Mouse (Mus musculus): ENCODE measurements around the gene Asgr1.

The Asgr1 gene

DNA sequence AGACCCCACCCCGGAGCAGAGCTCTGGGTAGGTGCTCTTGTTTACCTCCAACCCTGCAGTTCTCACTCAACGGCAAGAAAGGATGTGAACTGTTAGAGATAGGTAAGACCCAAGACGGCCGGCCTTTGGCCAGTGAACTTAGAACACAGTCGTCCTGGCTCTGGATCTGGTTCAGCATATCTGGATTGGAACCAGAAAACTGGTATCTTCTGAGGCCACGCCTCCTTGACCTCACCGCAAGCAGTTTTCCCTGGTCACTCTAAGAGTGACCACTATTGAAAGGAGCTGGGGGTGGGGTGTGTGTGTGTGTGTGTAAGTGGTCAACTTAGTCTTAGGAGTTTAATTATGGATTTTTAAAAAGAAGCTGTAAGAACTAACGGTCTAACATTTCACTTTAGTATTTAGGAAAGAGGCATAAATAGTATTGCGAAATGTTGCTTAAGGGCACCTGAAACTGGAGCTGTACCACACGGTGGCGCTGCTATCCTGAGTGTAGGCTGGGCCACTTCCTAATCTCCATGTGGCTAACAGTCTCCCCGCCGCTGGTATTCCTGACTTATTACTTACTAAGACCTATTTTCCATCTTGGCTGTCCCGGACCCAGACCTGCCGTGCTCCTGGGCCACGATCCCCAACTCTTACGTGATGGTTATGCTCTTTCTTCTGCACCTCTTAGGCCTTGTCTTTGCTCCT is 20.6 kb downstream of the Asgr1 start:
- DNase-seq: peak; percentile 61

DNA sequence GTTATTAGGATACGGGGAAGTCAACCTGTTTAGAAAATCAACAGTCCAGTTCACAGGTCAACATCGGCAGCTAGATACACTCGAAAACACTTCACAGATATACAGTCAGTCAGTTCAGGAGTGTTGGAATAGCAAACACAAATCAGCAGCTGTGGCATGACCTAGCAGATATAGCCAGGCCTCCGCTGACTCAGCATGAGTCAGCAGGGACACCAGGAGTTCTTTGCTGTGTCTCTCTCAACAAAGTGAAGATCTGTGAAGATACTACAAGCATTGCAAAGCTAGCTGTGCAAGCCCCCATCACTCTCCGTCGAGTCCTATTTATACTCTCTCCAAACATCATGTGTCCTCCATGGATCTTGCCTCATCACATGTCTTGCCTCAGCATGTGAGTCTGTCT is 21.7 kb downstream of the Asgr1 start:
- DNase-seq: no peak

DNA sequence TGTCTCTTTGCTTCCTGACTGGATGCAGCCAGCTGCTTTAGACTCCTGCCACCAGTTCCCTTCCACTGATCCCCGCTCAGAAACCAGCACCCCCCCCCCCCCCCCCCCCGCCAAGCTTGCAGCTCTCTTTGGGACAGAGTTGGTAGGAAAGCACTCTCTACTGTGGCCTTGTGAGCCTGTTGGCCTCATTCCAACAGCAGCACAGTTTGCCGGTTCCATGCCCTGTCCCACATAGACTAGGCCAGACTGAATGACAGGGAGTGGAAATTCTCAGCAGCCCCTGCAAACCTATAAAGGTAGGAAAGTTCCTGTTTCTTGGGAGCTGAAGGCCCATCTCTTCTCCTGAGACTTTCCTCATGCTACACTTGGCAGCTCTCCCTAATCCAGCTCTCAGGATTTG is 23.6 kb downstream of the Asgr1 start:
- DNase-seq: no peak

DNA sequence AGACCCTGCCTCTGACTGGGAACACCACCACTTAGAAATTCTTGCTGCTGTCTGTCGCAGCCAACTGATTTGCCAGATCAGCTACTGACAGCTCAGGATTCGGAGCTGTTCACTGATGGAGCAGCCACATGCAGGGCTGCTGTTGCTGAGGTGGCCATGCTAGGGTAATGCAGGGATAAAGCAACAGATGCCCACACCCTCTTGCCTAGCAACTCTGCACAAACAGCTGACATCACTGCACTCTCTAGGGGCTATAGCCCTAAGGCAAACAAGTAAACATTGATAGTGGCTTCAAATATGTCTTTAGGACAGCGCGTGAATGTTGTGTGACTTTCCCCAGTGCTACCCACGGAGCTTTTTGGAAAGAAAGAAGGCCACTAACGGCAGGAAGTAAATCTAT is 25.3 kb downstream of the Asgr1 start:
- no peak for DNase-seq

DNA sequence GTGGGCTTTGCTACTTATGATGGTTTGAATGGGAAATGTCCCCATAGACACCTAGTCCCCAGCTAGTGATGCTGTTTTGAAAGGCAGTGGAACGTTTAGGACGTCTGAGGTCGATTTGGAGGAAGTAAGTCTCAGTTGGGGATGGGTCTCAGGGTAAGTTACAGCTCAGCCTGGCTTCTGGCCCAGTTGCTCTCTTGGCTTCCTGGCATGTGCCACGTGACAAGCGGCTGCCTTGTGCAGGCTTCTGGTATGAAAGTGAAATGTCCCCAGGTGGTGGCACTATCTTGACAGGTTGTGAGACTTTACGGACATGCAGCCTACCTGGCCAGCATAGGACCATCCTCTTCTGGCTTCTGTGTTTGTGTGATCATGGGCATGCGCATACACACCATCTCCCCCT is 26.0 kb downstream of the Asgr1 start:
- no peak for DNase-seq

DNA sequence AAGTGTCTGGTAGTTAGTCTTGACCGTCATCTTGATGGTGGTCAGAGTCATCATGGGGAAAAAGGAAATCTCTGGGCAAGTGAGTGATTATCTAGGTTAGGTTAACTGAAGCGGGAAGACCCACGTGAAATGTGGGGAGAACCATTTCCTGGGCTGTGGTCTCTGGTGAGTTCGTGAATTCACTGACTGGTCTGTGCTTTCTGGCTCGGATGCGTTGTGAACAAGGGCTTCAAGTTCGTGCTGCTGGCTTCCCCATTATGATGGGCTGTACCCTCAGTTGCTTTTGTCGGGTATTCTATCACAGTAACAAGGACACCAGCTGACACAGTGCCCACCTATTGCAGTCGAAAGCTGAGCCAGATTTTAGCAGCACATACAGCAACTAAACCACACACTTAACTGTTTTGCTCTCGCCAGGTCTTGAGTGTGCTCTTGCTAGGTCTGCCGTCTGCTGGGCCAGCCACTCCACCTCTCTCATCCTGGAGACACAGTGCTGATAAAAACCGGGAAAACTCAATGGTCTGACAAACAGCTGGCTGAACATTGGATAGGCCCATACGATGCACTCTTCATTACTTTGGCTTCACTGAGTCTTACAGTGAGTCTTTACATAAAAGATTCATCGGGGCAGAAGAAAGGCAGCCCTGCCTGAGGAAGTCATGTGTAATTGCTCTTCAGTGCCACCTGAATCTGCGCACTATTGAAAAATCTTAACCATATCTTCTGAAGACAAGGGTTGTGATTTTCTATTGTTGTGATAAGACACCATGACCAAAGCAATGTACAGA is 27.1 kb downstream of the Asgr1 start:
- DNase-seq: no peak

DNA sequence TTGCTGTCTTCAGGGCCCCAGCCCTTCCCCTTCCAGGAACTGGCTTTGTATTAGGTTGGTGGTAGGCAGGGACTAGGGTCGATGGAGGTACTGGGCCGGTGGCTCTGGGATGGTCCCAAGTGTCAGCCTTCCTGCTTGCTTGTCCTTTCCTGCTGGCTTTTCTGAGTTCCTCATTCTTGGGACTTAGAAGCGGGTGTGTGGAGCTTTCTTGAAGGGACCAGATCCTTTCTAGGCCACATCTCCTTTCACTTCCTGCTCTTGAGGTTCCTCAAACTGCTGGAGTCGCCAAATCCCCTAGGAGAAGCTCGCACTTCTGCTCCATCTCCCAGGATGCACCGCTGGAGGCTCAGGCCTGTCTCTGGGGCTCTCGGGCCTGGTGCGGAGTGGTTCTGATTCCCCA is 30.7 kb downstream of the Asgr1 start:
- no peak for DNase-seq

DNA sequence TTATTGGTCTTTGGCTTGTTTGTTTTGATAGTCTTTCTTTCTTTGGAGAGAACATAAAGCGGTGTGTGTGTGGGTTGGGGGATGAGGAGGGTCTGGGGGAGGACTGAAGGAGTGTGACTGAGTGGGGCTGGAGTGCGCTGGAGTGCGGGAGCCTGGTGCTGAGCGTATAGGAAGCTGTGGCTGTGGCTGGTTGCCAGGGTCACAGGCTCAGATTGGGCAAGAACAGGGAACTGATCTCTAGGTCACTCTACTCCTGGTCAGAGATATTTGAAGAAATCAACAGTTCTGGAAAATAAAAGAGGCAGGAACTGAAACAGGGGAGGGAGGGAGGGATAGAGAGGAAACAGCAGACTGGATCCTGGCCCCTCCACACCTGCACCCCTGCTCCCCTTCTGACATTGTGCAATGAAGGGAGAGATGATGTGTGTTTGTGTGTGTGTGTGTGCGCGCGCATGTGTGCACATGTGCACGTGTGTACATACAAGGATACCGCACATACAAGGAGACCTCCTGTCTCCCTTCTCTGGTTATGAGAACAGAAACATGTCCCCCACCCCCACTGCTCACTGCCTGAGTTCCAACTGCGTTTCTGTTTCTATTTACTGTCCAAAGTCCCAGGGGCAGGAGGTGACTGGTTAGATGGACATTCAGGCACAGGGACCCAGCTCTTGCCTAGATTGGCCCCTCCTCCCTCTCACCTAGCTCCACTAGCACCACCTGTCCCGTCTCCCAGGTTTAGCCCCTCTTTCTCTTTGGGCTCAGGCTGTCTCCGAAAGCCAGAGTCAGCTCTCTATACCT is 38.3 kb downstream of the Asgr1 start, which contains the start of gene Asgr2:
Gene Asgr2 (plus strand): TSS at position 659 of the 798 bp plus-strand sequence.
- no peak for DNase-seq

DNA sequence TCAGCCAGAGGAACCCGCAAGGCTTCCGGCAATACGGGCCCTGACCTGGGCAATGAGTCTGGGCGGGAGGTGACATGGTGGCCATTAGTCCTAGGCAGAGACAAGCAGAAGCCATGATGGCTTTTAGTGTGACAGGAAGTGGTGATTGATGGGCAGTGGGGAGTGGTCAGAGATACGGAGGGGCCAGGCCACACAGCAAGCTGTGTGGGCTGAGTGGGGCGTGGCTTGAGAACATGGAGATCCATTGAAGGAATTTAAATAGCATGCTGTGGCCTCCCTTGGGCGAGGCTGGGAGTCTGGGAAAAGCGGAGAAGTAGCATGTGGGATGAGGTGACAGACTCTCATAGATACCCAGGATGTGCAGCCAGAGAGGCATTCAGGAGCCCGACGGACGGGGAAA is 43.5 kb downstream of the Asgr1 start:
- no peak for DNase-seq

DNA sequence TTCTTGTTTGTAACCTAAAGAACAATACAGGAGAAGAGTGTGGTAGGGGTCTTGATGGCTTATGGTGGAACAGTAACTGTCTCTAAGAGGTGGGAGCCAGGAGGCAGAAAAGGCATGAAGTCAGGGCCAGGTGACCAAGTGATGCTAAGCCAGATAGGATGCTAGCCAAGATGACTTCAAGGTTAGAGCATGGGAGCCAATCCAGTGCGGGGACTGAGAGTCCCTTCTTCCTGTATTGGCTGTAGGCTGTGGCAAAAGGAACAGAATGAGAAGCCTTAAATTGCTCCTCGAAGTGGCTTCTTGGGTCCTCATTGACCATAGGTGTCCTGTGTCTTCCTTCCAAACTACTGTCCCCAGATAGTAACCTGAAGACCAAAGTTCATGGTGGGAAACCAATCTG is 45.2 kb downstream of the Asgr1 start:
- DNase-seq: no peak

DNA sequence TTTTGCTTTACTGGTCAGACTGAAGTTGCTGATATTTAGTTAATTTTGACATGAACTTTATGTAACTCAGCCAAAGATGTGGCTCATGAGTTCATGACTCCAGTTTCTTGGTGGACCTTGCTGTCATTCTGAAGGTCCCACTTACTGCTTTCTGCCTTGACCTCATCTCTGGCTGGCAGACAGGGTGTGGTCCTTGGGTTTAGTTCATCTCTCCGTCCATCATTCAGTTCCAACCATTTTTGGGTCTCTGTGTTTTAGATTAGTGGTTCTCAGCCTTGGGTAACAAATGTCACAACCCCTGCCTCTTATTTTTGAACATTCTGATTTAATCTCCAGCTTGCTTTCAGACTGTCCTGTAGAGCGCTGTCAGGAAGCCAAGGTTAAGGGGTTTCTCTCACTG is 45.9 kb downstream of the Asgr1 start:
- DNase-seq: no peak

DNA sequence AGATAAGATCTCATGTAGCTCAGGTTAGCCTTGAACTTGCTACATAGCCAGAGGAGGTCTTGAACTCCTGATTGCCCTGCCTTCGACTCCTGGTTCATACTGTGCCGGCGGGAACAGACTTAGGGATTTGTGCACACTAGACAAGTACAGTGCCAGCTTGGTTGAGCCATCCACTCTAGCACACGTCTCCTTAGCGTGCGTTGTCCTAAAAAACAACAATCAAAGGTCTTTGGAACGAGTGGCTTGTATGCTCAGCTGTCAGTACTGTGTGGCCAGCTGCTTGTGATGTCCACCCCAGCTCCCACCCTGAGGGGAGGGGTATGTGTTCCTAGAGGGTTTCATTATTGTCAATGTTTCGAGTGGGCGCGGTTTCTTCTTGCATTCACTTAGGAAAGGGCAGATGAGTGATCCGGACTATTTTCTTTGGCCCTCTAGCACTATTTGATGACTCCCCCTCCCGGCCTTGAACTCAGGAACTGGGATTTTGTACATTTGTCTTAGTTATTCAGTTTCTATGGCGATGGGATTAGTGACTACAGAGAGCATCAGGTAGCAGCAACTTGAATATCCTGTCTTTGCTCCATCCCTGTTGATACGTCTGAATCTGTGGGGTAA is 49.9 kb downstream of the Asgr1 start:
- DNase-seq: no peak

DNA sequence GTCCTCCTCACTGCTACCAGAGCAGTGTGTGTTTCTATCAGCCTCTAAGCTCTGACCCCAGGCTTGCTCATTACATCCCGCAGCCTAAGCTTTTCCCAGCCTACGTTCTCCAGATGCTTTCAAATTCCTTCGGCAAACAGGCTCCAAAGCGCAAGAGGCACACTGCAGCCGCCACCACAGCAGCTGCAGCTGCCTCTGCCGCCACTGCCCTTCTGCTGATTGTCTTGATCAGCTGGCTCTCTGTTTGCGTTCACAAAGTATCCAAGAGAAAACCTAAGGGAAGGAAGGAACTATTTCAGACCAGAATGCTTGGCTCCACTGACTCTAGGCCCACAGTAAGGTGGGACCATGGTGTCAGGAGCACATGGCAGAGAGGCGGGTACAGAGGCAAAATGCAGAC is 53.2 kb downstream of the Asgr1 start:
- no peak for DNase-seq

Measured in cerebellum, adult 11 months (tissue).